Mouse (Mus musculus) kidney, adult 2 months (tissue): ENCODE data around the gene Rcvrn.

Experiments
- CTCF ChIP-seq: fragments of 200-500 bp; conservative IDR thresholded peaks from 2 replicates; pipeline ENCODE4 v1.5.1; 2011; ENCODE audit warnings: low read depth, mild to moderate bottlenecking, control low read depth, low read length, moderate library complexity, mixed read lengths; ENCODE audit not compliant: insufficient read depth, insufficient read length
- POLR2A ChIP-seq: fragments of 200-500 bp; IDR thresholded peaks from one replicate; pipeline ENCODE4 v1.6.1; 2011; ENCODE audit warnings: low read depth, low read length, control low read depth

DNA sequence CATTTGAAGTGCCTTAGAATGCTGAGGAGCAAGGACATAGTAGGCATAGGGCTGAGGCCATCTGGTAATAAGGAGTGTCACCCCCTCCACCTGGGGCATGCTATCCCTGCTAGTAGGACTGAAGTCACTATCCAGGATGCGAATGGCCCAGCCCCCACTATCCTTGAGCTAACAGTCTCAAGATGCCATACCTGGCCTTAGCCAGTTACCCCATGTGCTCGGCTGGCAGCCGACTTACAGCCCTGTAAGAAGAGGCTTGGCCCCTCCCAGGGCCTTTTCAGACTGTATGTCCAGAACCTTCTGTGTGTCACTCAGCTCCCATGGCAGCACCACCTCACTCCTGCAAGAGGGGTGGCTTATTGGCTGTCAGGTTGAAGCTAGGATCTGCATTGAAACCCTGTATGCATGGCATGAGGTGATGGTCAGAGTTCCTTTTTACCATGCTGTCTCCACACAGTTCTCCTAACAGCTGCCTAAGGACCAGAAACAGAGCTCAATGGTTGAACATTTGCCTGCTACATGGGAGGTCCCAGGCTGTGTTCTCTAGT is 26.6 kb upstream of the Rcvrn start:
- TF ChIP-seq CTCF (no peak), POLR2A (no peak)
